Comparison of ENCODE assay signal across 21 mouse cellular contexts in the genomic region with DNA sequence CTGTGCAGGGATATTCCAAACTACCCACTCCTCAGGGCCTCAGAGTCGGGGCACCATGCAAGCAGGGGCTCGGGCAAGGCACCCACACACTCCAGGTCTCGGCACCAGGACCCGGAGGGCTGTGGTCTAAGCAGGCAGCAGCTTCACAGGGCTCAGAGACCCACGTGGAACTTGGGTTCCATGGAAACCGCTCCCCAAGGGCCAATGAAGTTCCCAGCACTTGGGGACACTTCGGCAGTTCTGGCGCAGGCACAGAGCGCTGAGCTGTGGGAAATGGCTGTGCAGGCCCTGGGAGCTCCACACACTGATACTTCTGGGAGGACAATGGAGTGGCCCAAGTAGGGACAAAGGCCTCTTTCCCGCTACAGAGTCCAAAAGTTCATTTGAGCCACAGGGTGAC. TPM values are rescaled to one million over a fixed set of nuclear protein-coding genes. Genes with fewer than 3 reads are reported as not detected.
DNase-seq lines count a peak whose midpoint lies in the region; ATAC-seq and TF ChIP-seq lines count a peak whose summit lies in the region.
"Had no signal": no experiment of that assay in that cellular context is flagged by ENCODE, and none has a peak within 500 bp of the region (broad histone marks: within the 10 kb centered on the region; RNA-seq: fewer than 3 reads in every experiment).

No protein-coding gene starts in this region.

- no peak overlapping the region for H3K9ac ChIP-seq in hindbrain, postnatal 0 days (replicated peaks; ENCODE audit: low read length)
- H3K9ac ChIP-seq in hindbrain, embryonic 12.5 days = no peak overlapping the region
- H3K9ac ChIP-seq in midbrain, embryonic 15.5 days = no peak overlapping the region
- no peak overlapping the region for H3K9ac ChIP-seq in midbrain, embryonic 14.5 days (replicated peaks; ENCODE audit: low read length)
- H3K9ac ChIP-seq: forebrain, embryonic 13.5 days; heart, embryonic 12.5 days; hindbrain, embryonic 15.5 days; intestine, embryonic 15.5 days; liver, postnatal 0 days; midbrain, embryonic 13.5 days had no signal

- WGBS in hindbrain, postnatal 0 days = 73% methylated on average over 10 of the region's 10 CpGs
- 91% methylated on average over 10 of the region's 10 CpGs for WGBS in hindbrain, embryonic 12.5 days
- WGBS in midbrain, embryonic 15.5 days = 85% methylated on average over 10 of the region's 10 CpGs
- 85% methylated on average over 10 of the region's 10 CpGs for WGBS in midbrain, embryonic 14.5 days
- WGBS in olfactory bulb, adult 2 months = 82% methylated on average over 10 of the region's 10 CpGs
- 90% methylated on average over 10 of the region's 10 CpGs for WGBS in lung, adult 2 months

- no peak overlapping the region for H3K4me3 ChIP-seq in hindbrain, postnatal 0 days (ENCODE audit: low read length)
- no peak overlapping the region for H3K4me3 ChIP-seq in hindbrain, embryonic 12.5 days
- H3K4me3 ChIP-seq in midbrain, embryonic 15.5 days = no peak overlapping the region
- no peak overlapping the region for H3K4me3 ChIP-seq in midbrain, embryonic 14.5 days (replicated peaks; ENCODE audit: low read depth, low read length)
- H3K4me3 ChIP-seq in olfactory bulb, adult 2 months (ENCODE audit: insufficient read depth, low read depth, low read length) = no peak overlapping the region
- H3K4me3 ChIP-seq in lung, adult 2 months (replicated peaks; ENCODE audit: extremely low read depth, low read depth, low read length) = no peak overlapping the region
- H3K4me3 ChIP-seq: forebrain, embryonic 13.5 days; heart, embryonic 12.5 days; hindbrain, embryonic 15.5 days; intestine, embryonic 15.5 days; midbrain, embryonic 13.5 days; myocyte had no signal

- no peak for TF ChIP-seq CTCF in hindbrain, postnatal 0 days (IDR thresholded peaks at IDR 0.05; ENCODE audit: low read depth)
- no peak for TF ChIP-seq CTCF in olfactory bulb, adult 2 months (IDR thresholded peaks at IDR 0.05; ENCODE audit: insufficient read depth, low read depth, low read length)
- no peak for TF ChIP-seq CTCF in lung, adult 2 months (IDR thresholded peaks at IDR 0.05; ENCODE audit: insufficient read depth, low read length)

- no peak; the same call in 1 of the 2 replicates for ATAC-seq in hindbrain, postnatal 0 days
- ATAC-seq in hindbrain, embryonic 12.5 days (ENCODE audit: low FRiP score) = no peak
- ATAC-seq in midbrain, embryonic 15.5 days (replicated peaks) = no peak
- no peak for ATAC-seq in midbrain, embryonic 14.5 days (ENCODE audit: low FRiP score, low TSS enrichment)
- ATAC-seq: forebrain, embryonic 13.5 days; intestine, embryonic 15.5 days; liver, postnatal 0 days; midbrain, embryonic 13.5 days had no signal

- no peaks in the 10 kb centered on the region for H3K9me3 ChIP-seq in hindbrain, postnatal 0 days (ENCODE audit: low read length)
- no peaks in the 10 kb centered on the region for H3K9me3 ChIP-seq in hindbrain, embryonic 12.5 days (replicated peaks)
- H3K9me3 ChIP-seq in midbrain, embryonic 15.5 days = no peaks in the 10 kb centered on the region
- H3K9me3 ChIP-seq in midbrain, embryonic 14.5 days (ENCODE audit: control insufficient read depth, low read length) = no peaks in the 10 kb centered on the region
- H3K9me3 ChIP-seq: forebrain, embryonic 13.5 days; heart, embryonic 12.5 days; hindbrain, embryonic 15.5 days; intestine, embryonic 15.5 days; midbrain, embryonic 13.5 days had no signal

- peak overlapping the region; percentile 45; the same call in 1 of the 2 replicates for H3K27ac ChIP-seq in hindbrain, postnatal 0 days
- H3K27ac ChIP-seq in hindbrain, embryonic 12.5 days = no peak overlapping the region
- H3K27ac ChIP-seq in midbrain, embryonic 15.5 days = peak overlapping the region; percentile 29; the same call in 1 of the 2 replicates
- H3K27ac ChIP-seq in midbrain, embryonic 14.5 days (replicated peaks; ENCODE audit: low read depth, low read length) = no peak overlapping the region
- H3K27ac ChIP-seq in olfactory bulb, adult 2 months (ENCODE audit: insufficient read depth, low read depth, low read length) = 0 out of 2 replicates have a peak overlapping the region, but pooled peaks have one; percentile 11
- H3K27ac ChIP-seq: forebrain, embryonic 13.5 days; intestine, embryonic 15.5 days; midbrain, embryonic 13.5 days had no signal

- TF ChIP-seq POLR2A in olfactory bulb, adult 2 months (IDR thresholded peaks at IDR 0.05; ENCODE audit: insufficient read depth, low read depth, low read length) = no peak
- TF ChIP-seq POLR2A in lung, adult 2 months (IDR thresholded peaks at IDR 0.05; ENCODE audit: borderline replicate concordance, extremely low read depth, low read depth, low read length) = no peak

- peaks cover 13% of the 10 kb centered on the region for H3K4me1 ChIP-seq in hindbrain, postnatal 0 days (ENCODE audit: insufficient read depth, low read length)
- peaks cover 14% of the 10 kb centered on the region for H3K4me1 ChIP-seq in hindbrain, embryonic 12.5 days
- H3K4me1 ChIP-seq in midbrain, embryonic 15.5 days = peaks cover 12% of the 10 kb centered on the region
- H3K4me1 ChIP-seq in midbrain, embryonic 14.5 days (ENCODE audit: control insufficient read depth, insufficient read depth, low read length) = no peaks in the 10 kb centered on the region
- H3K4me1 ChIP-seq in olfactory bulb, adult 2 months (ENCODE audit: control insufficient read depth, insufficient read depth, low read length) = peaks cover 5% of the 10 kb centered on the region; the same call in 1 of the 2 replicates
- H3K4me1 ChIP-seq in lung, adult 2 months (ENCODE audit: control insufficient read depth, insufficient read depth, low read length) = peaks cover 7% of the 10 kb centered on the region; the same call in 1 of the 2 replicates

- 0 out of 2 replicates have a peak, but pooled peaks cover 6% of the 10 kb centered on the region for H3K36me3 ChIP-seq in hindbrain, postnatal 0 days (ENCODE audit: insufficient read depth, low read length)
- peaks cover 17% of the 10 kb centered on the region; the same call in 1 of the 2 replicates for H3K36me3 ChIP-seq in hindbrain, embryonic 12.5 days
- no peaks in the 10 kb centered on the region; the same call in 1 of the 2 replicates for H3K36me3 ChIP-seq in midbrain, embryonic 15.5 days (replicated peaks)
- H3K36me3 ChIP-seq in midbrain, embryonic 14.5 days (ENCODE audit: control insufficient read depth, insufficient read depth, low read length) = 0 out of 2 replicates have a peak, but pooled peaks cover 4% of the 10 kb centered on the region

- DNase-seq in hindbrain, postnatal 0 days (ENCODE audit: low spot score) = no peak
- no peak for DNase-seq in midbrain, embryonic 14.5 days
- DNase-seq in lung, adult 2 months = no peak
- no peak for DNase-seq in lung, adult 18-20 months
- DNase-seq: adrenal gland, postnatal 14 days; cerebellum, adult 8-10 months; cerebellum, postnatal 36 days; heart, postnatal 10 days; liver, postnatal 0 days; lung, postnatal 14 days had no signal

- no peak overlapping the region for H3K4me2 ChIP-seq in hindbrain, postnatal 0 days (ENCODE audit: low read depth, low read length)
- no peak overlapping the region for H3K4me2 ChIP-seq in hindbrain, embryonic 12.5 days (replicated peaks)
- H3K4me2 ChIP-seq in midbrain, embryonic 15.5 days = no peak overlapping the region
- no peak overlapping the region for H3K4me2 ChIP-seq in midbrain, embryonic 14.5 days (ENCODE audit: low read length)
- H3K4me2 ChIP-seq: forebrain, embryonic 13.5 days; heart, embryonic 12.5 days; hindbrain, embryonic 15.5 days; intestine, embryonic 15.5 days; liver, embryonic 11.5 days; midbrain, embryonic 13.5 days had no signal

- no peaks in the 10 kb centered on the region for H3K27me3 ChIP-seq in hindbrain, postnatal 0 days (ENCODE audit: insufficient read depth, low read length)
- H3K27me3 ChIP-seq in hindbrain, embryonic 12.5 days = no peaks in the 10 kb centered on the region
- no peaks in the 10 kb centered on the region for H3K27me3 ChIP-seq in midbrain, embryonic 15.5 days (replicated peaks)
- no peaks in the 10 kb centered on the region for H3K27me3 ChIP-seq in midbrain, embryonic 14.5 days (ENCODE audit: control insufficient read depth, insufficient read depth, low read length)
- H3K27me3 ChIP-seq: forebrain, embryonic 13.5 days; heart, embryonic 12.5 days; hindbrain, embryonic 15.5 days; intestine, embryonic 15.5 days; midbrain, embryonic 13.5 days had no signal

RNA-seq across cellular contexts. Expression of a gene that starts 7.3 kb away (rescaled TPM):
- 6.1 and 12.8 TPM in 2 replicates for total RNA-seq in hindbrain, postnatal 0 days (2014; rRNA removed)
- 17.1 and 18.2 TPM in 2 replicates for polyA plus RNA-seq in hindbrain, postnatal 0 days (2015; fragmentation: Nextera tagmentation; extraction: Ambion mirVana)
- 22.9 and 26.3 TPM in 2 replicates for polyA plus RNA-seq in hindbrain, embryonic 12.5 days (2016; fragmentation: Nextera tagmentation; extraction: Ambion mirVana)
- 16.7 and 17.9 TPM in 2 replicates for polyA plus RNA-seq in midbrain, embryonic 15.5 days (2015; fragmentation: Nextera tagmentation; extraction: Ambion mirVana)
- 10.8 and 12.8 TPM in 2 replicates for polyA plus RNA-seq in midbrain, embryonic 14.5 days (2014; fragmentation: Nextera tagmentation; extraction: Ambion mirVana)
- not detected in 2 replicates for polyA plus RNA-seq in olfactory bulb, adult 2 months (2012; ENCODE audit: insufficient read depth, insufficient read length, low replicate concordance, missing spikeins)
- 12.2 and 14.0 TPM in 2 replicates for polyA plus RNA-seq in lung, adult 2 months (2012; rRNA removed)

RNA-seq across cellular contexts. Expression of a gene that starts 30.1 kb away (rescaled TPM):
- 5.8 and 9.6 TPM in 2 replicates for total RNA-seq in hindbrain, postnatal 0 days (2014; rRNA removed)
- polyA plus RNA-seq in hindbrain, postnatal 0 days (2015; fragmentation: Nextera tagmentation; extraction: Ambion mirVana) = 5.6 and 6.2 TPM in 2 replicates
- 5.0 TPM in 2 replicates for polyA plus RNA-seq in hindbrain, embryonic 12.5 days (2016; fragmentation: Nextera tagmentation; extraction: Ambion mirVana)
- 8.2 and 9.5 TPM in 2 replicates for polyA plus RNA-seq in midbrain, embryonic 15.5 days (2015; fragmentation: Nextera tagmentation; extraction: Ambion mirVana)
- 9.2 and 9.6 TPM in 2 replicates for polyA plus RNA-seq in midbrain, embryonic 14.5 days (2014; fragmentation: Nextera tagmentation; extraction: Ambion mirVana)
- polyA plus RNA-seq in olfactory bulb, adult 2 months (2012; ENCODE audit: insufficient read depth, insufficient read length, low replicate concordance, missing spikeins) = not detected in 2 replicates
- 2.7 and 3.3 TPM in 2 replicates for polyA plus RNA-seq in lung, adult 2 months (2012; rRNA removed)
- total RNA-seq: granulocyte monocyte progenitor cell, adult 5-6 weeks had no signal

RNA-seq across cellular contexts. Expression of a gene that starts 31.3 kb away (rescaled TPM):
- 55.2 and 61.1 TPM in 2 replicates for total RNA-seq in hindbrain, postnatal 0 days (2014; rRNA removed)
- polyA plus RNA-seq in hindbrain, postnatal 0 days (2015; fragmentation: Nextera tagmentation; extraction: Ambion mirVana) = 19.4 and 26.2 TPM in 2 replicates
- 12.0 and 14.6 TPM in 2 replicates for polyA plus RNA-seq in hindbrain, embryonic 12.5 days (2016; fragmentation: Nextera tagmentation; extraction: Ambion mirVana)
- polyA plus RNA-seq in midbrain, embryonic 15.5 days (2015; fragmentation: Nextera tagmentation; extraction: Ambion mirVana) = 22.7 and 24.2 TPM in 2 replicates
- polyA plus RNA-seq in midbrain, embryonic 14.5 days (2014; fragmentation: Nextera tagmentation; extraction: Ambion mirVana) = 14.0 and 14.1 TPM in 2 replicates
- not detected in 2 replicates for polyA plus RNA-seq in olfactory bulb, adult 2 months (2012; ENCODE audit: insufficient read depth, insufficient read length, low replicate concordance, missing spikeins)
- polyA plus RNA-seq in lung, adult 2 months (2012; rRNA removed) = 15.1 and 19.6 TPM in 2 replicates

RNA-seq across cellular contexts. Expression of a gene that starts 48.0 kb away (rescaled TPM):
- 1.1 TPM in 1 of 2 replicates, not detected in the other for total RNA-seq in hindbrain, postnatal 0 days (2014; rRNA removed)
- 0.34 TPM in 1 of 2 replicates, not detected in the other for polyA plus RNA-seq in hindbrain, postnatal 0 days (2015; fragmentation: Nextera tagmentation; extraction: Ambion mirVana)
- 0.45 and 0.90 TPM in 2 replicates for polyA plus RNA-seq in hindbrain, embryonic 12.5 days (2016; fragmentation: Nextera tagmentation; extraction: Ambion mirVana)
- 0.18 and 0.33 TPM in 2 replicates for polyA plus RNA-seq in midbrain, embryonic 15.5 days (2015; fragmentation: Nextera tagmentation; extraction: Ambion mirVana)
- 0.29 and 0.58 TPM in 2 replicates for polyA plus RNA-seq in midbrain, embryonic 14.5 days (2014; fragmentation: Nextera tagmentation; extraction: Ambion mirVana)
- not detected in 2 replicates for polyA plus RNA-seq in olfactory bulb, adult 2 months (2012; ENCODE audit: insufficient read depth, insufficient read length, low replicate concordance, missing spikeins)
- 7.2 and 9.0 TPM in 2 replicates for polyA plus RNA-seq in lung, adult 2 months (2012; rRNA removed)

Comparison
In these comparisons a context has a peak if more than half of its experiments do, and no peak if none do; other contexts are left out.
1. H3K27ac ChIP-seq: peak in hindbrain, postnatal 0 days (single experiment), midbrain, embryonic 15.5 days (single experiment) and olfactory bulb, adult 2 months (single experiment); none in hindbrain, embryonic 12.5 days (single experiment) and midbrain, embryonic 14.5 days (single experiment).
2. RNA of a gene that starts 7.3 kb away (polyA plus RNA-seq): 22.9 to 26.3 TPM in hindbrain, embryonic 12.5 days, 17.1 to 18.2 TPM in hindbrain, postnatal 0 days, 16.7 to 17.9 TPM in midbrain, embryonic 15.5 days, 12.2 to 14.0 TPM in lung, adult 2 months and 10.8 to 12.8 TPM in midbrain, embryonic 14.5 days; not detected in olfactory bulb, adult 2 months; every median in the first group is over 10 times any median in the second.